In genomic region chr11:5740599-5740964, GRCm38 (mm10) we compare ENCODE assay signal across 8 mouse cellular contexts. TPM values are rescaled to one million over a fixed set of nuclear protein-coding genes. Genes with fewer than 3 reads are reported as not detected.
DNase-seq lines count a peak whose midpoint lies in the region; ATAC-seq and TF ChIP-seq lines count a peak whose summit lies in the region.

No protein-coding gene starts in this region.

- peaks cover 62% of the 10 kb centered on the region for H3K79me2 ChIP-seq in myocyte (ENCODE audit: control insufficient read depth, insufficient read depth)

- H3K36me3 ChIP-seq in heart, embryonic 14.5 days (ENCODE audit: control insufficient read depth, insufficient read depth, low read length): no peaks in the 10 kb centered on the region
- H3K36me3 ChIP-seq in G1E (replicated peaks) (peaks cover 12% of the 10 kb centered on the region), myocyte (ENCODE audit: control insufficient read depth, insufficient read depth) (no peaks in the 10 kb centered on the region)
- H3K36me3 ChIP-seq in forebrain, embryonic 12.5 days (replicated peaks): no peaks in the 10 kb centered on the region
- H3K36me3 ChIP-seq in limb, embryonic 10.5 days: no peaks in the 10 kb centered on the region

- peak; percentile 41 for ATAC-seq in heart, embryonic 14.5 days (ENCODE audit: insufficient number of reproducible peaks, insufficient read depth, low FRiP score, low read depth)
- ATAC-seq in G1E (ENCODE audit: extremely low read depth, insufficient number of reproducible peaks, low FRiP score, poor library complexity, severe bottlenecking): no peak
- no peak; the same call in 1 of the 2 replicates for ATAC-seq in forebrain, embryonic 12.5 days (ENCODE audit: low FRiP score)

- H3K27me3 ChIP-seq in heart, embryonic 14.5 days (ENCODE audit: control insufficient read depth, insufficient read depth, low read length): no peaks in the 10 kb centered on the region
- H3K27me3 ChIP-seq in G1E (ENCODE audit: insufficient read depth, low read length) (no peaks in the 10 kb centered on the region; the same call in 1 of the 2 replicates), myocyte (ENCODE audit: control insufficient read depth, insufficient read depth, insufficient read length) (no peaks in the 10 kb centered on the region)
- H3K27me3 ChIP-seq in forebrain, embryonic 12.5 days: no peaks in the 10 kb centered on the region
- no peaks in the 10 kb centered on the region for H3K27me3 ChIP-seq in limb, embryonic 10.5 days (ENCODE audit: low read depth, poor library complexity, severe bottlenecking)

- H3K9me3 ChIP-seq in heart, embryonic 14.5 days (ENCODE audit: control insufficient read depth, low read length): no peaks in the 10 kb centered on the region
- no peaks in the 10 kb centered on the region for H3K9me3 ChIP-seq in G1E (replicated peaks)
- no peaks in the 10 kb centered on the region for H3K9me3 ChIP-seq in forebrain, embryonic 12.5 days
- no peaks in the 10 kb centered on the region for H3K9me3 ChIP-seq in limb, embryonic 10.5 days (replicated peaks)

- H3K27ac ChIP-seq in heart, embryonic 14.5 days (replicated peaks in 1 of 2; ENCODE audit: control insufficient read depth in 1 of 2, insufficient read depth in 1 of 2, low read depth in 2 of 2, low read length in 2 of 2): peak overlapping the region; percentile 93 to 97
- H3K27ac ChIP-seq in forebrain, embryonic 12.5 days: peak overlapping the region; percentile 2; the same call in 1 of the 2 replicates
- peak overlapping the region; percentile 90 for H3K27ac ChIP-seq in limb, embryonic 10.5 days

- TF ChIP-seq POLR2A in myocyte (IDR thresholded peaks at IDR 0.05; ENCODE audit: insufficient read length, low read depth): no peak

- H3K4me3 ChIP-seq in heart, embryonic 14.5 days (ENCODE audit: control insufficient read depth in 1 of 2, insufficient read depth in 1 of 2, low read depth in 1 of 2, low read length in 2 of 2): peak overlapping the region; percentile 87 to 95
- H3K4me3 ChIP-seq in G1E (ENCODE audit: low read depth, low read length) (peak overlapping the region; percentile 90), myocyte (peak overlapping the region; percentile 44)
- H3K4me3 ChIP-seq in forebrain, embryonic 12.5 days (replicated peaks): peak overlapping the region; percentile 87
- H3K4me3 ChIP-seq in limb, embryonic 10.5 days: peak overlapping the region; percentile 82

- DNase-seq in heart, adult 9 months (ENCODE audit: low spot score in 2 of 2): no peak
- DNase-seq in G1E (ENCODE audit: low spot score): peak; percentile 18
- DNase-seq in limb, embryonic 10.5 days (ENCODE audit: low spot score): no peak
- no peak for DNase-seq in adrenal gland, adult 2 months
- DNase-seq in T-cell, adult 2 months (ENCODE audit: low spot score): no peak

- peaks cover 9 to 18% of the 10 kb centered on the region in 2 experiments for H3K4me1 ChIP-seq in heart, embryonic 14.5 days (ENCODE audit: control insufficient read depth in 2 of 2, insufficient read depth in 2 of 2, low read length in 2 of 2)
- peaks cover 25% of the 10 kb centered on the region for H3K4me1 ChIP-seq in G1E (ENCODE audit: insufficient read depth, low read depth, low read length)
- H3K4me1 ChIP-seq in forebrain, embryonic 12.5 days: peaks cover 15% of the 10 kb centered on the region
- H3K4me1 ChIP-seq in limb, embryonic 10.5 days: peaks cover 13% of the 10 kb centered on the region

- under 1% methylated on average over 26 of the region's 26 CpGs for WGBS in heart, embryonic 14.5 days
- WGBS in forebrain, embryonic 12.5 days: 3% methylated on average over 26 of the region's 26 CpGs
- WGBS in limb, embryonic 10.5 days: 4% methylated on average over 26 of the region's 26 CpGs

- H3ac ChIP-seq in myocyte (ENCODE audit: control insufficient read depth, insufficient read length): peak overlapping the region; percentile 78

- peak overlapping the region; percentile 98 for H3K9ac ChIP-seq in heart, embryonic 14.5 days (ENCODE audit: low read length)
- H3K9ac ChIP-seq in forebrain, embryonic 12.5 days: peak overlapping the region; percentile 96

- TF ChIP-seq CTCF in G1E (IDR thresholded peaks at IDR 0.05; ENCODE audit: low read depth, low read length): no peak

- H3K4me2 ChIP-seq in heart, embryonic 14.5 days (ENCODE audit: low read length): peak overlapping the region; percentile 64
- peak overlapping the region; percentile 82 for H3K4me2 ChIP-seq in forebrain, embryonic 12.5 days
- peak overlapping the region; percentile 86 for H3K4me2 ChIP-seq in myocyte (ENCODE audit: low read depth)

TF ChIP-seq in myocyte, 11 proteins besides CTCF, POLR2A, EP300 and RAD21:
- TF ChIP-seq POLR2AphosphoS2 (IDR thresholded peaks at IDR 0.05; ENCODE audit: insufficient read length, low read depth) (no peak), TCF12 (IDR thresholded peaks at IDR 0.05; ENCODE audit: insufficient read depth, poor library complexity, severe bottlenecking) (no peak), CEBPB (IDR thresholded peaks at IDR 0.05; ENCODE audit: insufficient read depth, poor library complexity, severe bottlenecking) (no peak), MYOD1 (IDR thresholded peaks at IDR 0.05; ENCODE audit: control insufficient read depth in 1 of 3, insufficient read length in 2 of 3, low read depth in 2 of 3) (no peak), TCF3 (IDR thresholded peaks at IDR 0.05; ENCODE audit: insufficient read length, low read depth) (no peak)

RNA-seq across cellular contexts. Expression of gene Urgcp, which starts 21.6 kb away (rescaled TPM):
- 19.9 and 22.1 TPM in 2 replicates for polyA plus RNA-seq in heart, embryonic 14.5 days (2014; fragmentation: Nextera tagmentation; extraction: Ambion mirVana)
- total RNA-seq in G1E (2014; fragmentation: Nextera tagmentation) (6.8 and 7.2 TPM in 2 replicates), G1E (2017) (7.9 and 8.2 TPM in 2 replicates)
- polyA plus RNA-seq in G1E (2012) (8.7 and 8.9 TPM in 2 replicates), myocyte (2012; fragmentation: generic; extraction: Trizol) (21.3 TPM)
- polyA plus RNA-seq in forebrain, embryonic 12.5 days (2016; fragmentation: Nextera tagmentation; extraction: Ambion mirVana): 24.8 and 26.2 TPM in 2 replicates
- 15.4 and 20.3 TPM in 2 replicates for polyA plus RNA-seq in limb, embryonic 10.5 days (2016; fragmentation: Nextera tagmentation; extraction: Ambion mirVana)
- 10 to 100 TPM; 63.8 to 65.2 TPM for total RNA-seq in adrenal gland, adult 2 months (2021)
- polyA plus RNA-seq in adrenal gland, adult 2 months (2012; rRNA removed): 30.6 and 34.0 TPM in 2 replicates

RNA-seq across cellular contexts. Expression of gene Mrps24, which starts 25.1 kb away (rescaled TPM):
- polyA plus RNA-seq in heart, embryonic 14.5 days (2014; fragmentation: Nextera tagmentation; extraction: Ambion mirVana): 219 and 235 TPM in 2 replicates
- total RNA-seq in G1E (2014; fragmentation: Nextera tagmentation): 17.9 and 26.1 TPM in 2 replicates
- total RNA-seq in G1E (2017): 75.1 and 89.8 TPM in 2 replicates
- polyA plus RNA-seq in G1E (2012): 112 and 154 TPM in 2 replicates
- 156 and 162 TPM in 2 replicates for polyA plus RNA-seq in forebrain, embryonic 12.5 days (2016; fragmentation: Nextera tagmentation; extraction: Ambion mirVana)
- polyA plus RNA-seq in limb, embryonic 10.5 days (2016; fragmentation: Nextera tagmentation; extraction: Ambion mirVana): 155 and 158 TPM in 2 replicates
- polyA plus RNA-seq in myocyte (2012; fragmentation: generic; extraction: Trizol): 139 TPM
- 100 to 1,000 TPM; 137 to 178 TPM for total RNA-seq in adrenal gland, adult 2 months (2021)
- 740 and 796 TPM in 2 replicates for polyA plus RNA-seq in adrenal gland, adult 2 months (2012; rRNA removed)

RNA-seq across cellular contexts. Expression of gene Dbnl, which starts 47.7 kb away (rescaled TPM):
- 65.6 and 71.2 TPM in 2 replicates for polyA plus RNA-seq in heart, embryonic 14.5 days (2014; fragmentation: Nextera tagmentation; extraction: Ambion mirVana)
- 36.4 and 39.3 TPM in 2 replicates for total RNA-seq in G1E (2014; fragmentation: Nextera tagmentation)
- total RNA-seq in G1E (2017): 89.5 and 107 TPM in 2 replicates
- polyA plus RNA-seq in G1E (2012): 155 and 158 TPM in 2 replicates
- 137 and 140 TPM in 2 replicates for polyA plus RNA-seq in forebrain, embryonic 12.5 days (2016; fragmentation: Nextera tagmentation; extraction: Ambion mirVana)
- 125 and 131 TPM in 2 replicates for polyA plus RNA-seq in limb, embryonic 10.5 days (2016; fragmentation: Nextera tagmentation; extraction: Ambion mirVana)
- polyA plus RNA-seq in myocyte (2012; fragmentation: generic; extraction: Trizol): 71.0 TPM
- 10 to 100 TPM; 66.6 to 79.3 TPM for total RNA-seq in adrenal gland, adult 2 months (2021)
- 45.7 and 58.2 TPM in 2 replicates for polyA plus RNA-seq in adrenal gland, adult 2 months (2012; rRNA removed)

Comparison
In these comparisons a context has a peak if more than half of its experiments do, and no peak if none do; other contexts are left out.
1. H3K27ac ChIP-seq: peak in every context shown above with its lines; median percentile 95 in heart, embryonic 14.5 days; 90 in limb, embryonic 10.5 days; 2 in forebrain, embryonic 12.5 days.